Mouse (Mus musculus) left cerebral cortex, postnatal 14 days (tissue): ENCODE data around the gene Rsph14. TPM values are rescaled to one million over a fixed set of nuclear protein-coding genes. Genes with fewer than 3 reads are reported as not detected.

Experiments
- DNase-seq, 2 experiments: peaks; one replicate each; pipeline ENCODE4 v3.0.0; 2021 to 2022; ENCODE audit warnings: low spot score in 2 of 2, mixed read lengths in 1 of 2
- intact Hi-C: fragments of 180-260 bp; cut with DNase I; formaldehyde crosslinking; loops from one replicate; pipeline ENCODE4 v1.15.1; 2025
- total RNA-seq, 2 experiments: library from RNA; stranded (reverse); gene quantifications; 2 replicates each; pipeline ENCODE4 v1.2.3; 2021

Gene Rsph14
- total RNA-seq, 2 experiments from 2014 or later: 0.93 to 1.1 TPM

GRCm38 (mm10) chr10:74952830-74953443, 79.4 kb downstream of the Rsph14 start:
- DNase-seq: peak; percentile 58 to 62
- intact Hi-C loops: no loop called here

- no peak for DNase-seq
- intact Hi-C loops: no loop called here
These were observed 91.6 kb downstream of the Rsph14 start for GRCm38 (mm10) chr10:74940795-74941194.

GRCm38 (mm10) chr10:74939300-74939699, 93.1 kb downstream of the Rsph14 start:
- intact Hi-C loops: loop anchor here (5.0 kb wide), 1 partner anchor 213 kb away; no protein-coding TSS in a partner anchor
- DNase-seq: no peak

GRCm38 (mm10) chr10:74938410-74938809, 94.0 kb downstream of the Rsph14 start:
- intact Hi-C loops: loop anchor here (5.0 kb wide), 1 partner anchor 214 kb away; no protein-coding TSS in a partner anchor

GRCm38 (mm10) chr10:74937003-74937790, 95.2 kb downstream of the Rsph14 start:
- no peak for DNase-seq
- intact Hi-C loops: loop anchor here (1.0 to 5.0 kb wide), 2 partner anchors 84 to 215 kb away; no protein-coding TSS in a partner anchor

More at GRCm38 (mm10) chr10:74938410-74938809, 94.0 kb downstream of the Rsph14 start:
- no peak for DNase-seq

GRCm38 (mm10) chr10:74935016-74935415, 97.4 kb downstream of the Rsph14 start:
- intact Hi-C loops: loop anchor here (5.0 kb wide), 1 partner anchor 217 kb away; no protein-coding TSS in a partner anchor
- DNase-seq: peak in 1 of 2 experiments; percentile 81

GRCm38 (mm10) chr10:74934521-74934920, 97.9 kb downstream of the Rsph14 start:
- no peak for DNase-seq
- intact Hi-C loops: no loop called here

- intact Hi-C loops: no loop called here
- no peak for DNase-seq
These were observed 98.7 kb downstream of the Rsph14 start for GRCm38 (mm10) chr10:74933548-74934190.

GRCm38 (mm10) chr10:74932487-74932886, 99.9 kb downstream of the Rsph14 start:
- intact Hi-C loops: no loop called here
- DNase-seq: no peak

- intact Hi-C loops: no loop called here
- no peak for DNase-seq
These were observed 100.8 kb downstream of the Rsph14 start for GRCm38 (mm10) chr10:74931631-74932030.

GRCm38 (mm10) chr10:74930541-74930940, 101.8 kb downstream of the Rsph14 start:
- DNase-seq: no peak
- intact Hi-C loops: no loop called here

GRCm38 (mm10) chr10:74929578-74929977, 102.8 kb downstream of the Rsph14 start:
- intact Hi-C loops: no loop called here
- DNase-seq: no peak

GRCm38 (mm10) chr10:74928276-74928675, 104.1 kb downstream of the Rsph14 start:
- intact Hi-C loops: no loop called here
- no peak for DNase-seq

- DNase-seq: peak; percentile 78 to 90
- intact Hi-C loops: no loop called here
These were observed 107.1 kb downstream of the Rsph14 start for GRCm38 (mm10) chr10:74925324-74925723.

GRCm38 (mm10) chr10:74924274-74924673, 108.1 kb downstream of the Rsph14 start:
- intact Hi-C loops: loop anchor here (5.0 kb wide), 1 partner anchor 228 kb away; no protein-coding TSS in a partner anchor

GRCm38 (mm10) chr10:74922763-74923162, 109.6 kb downstream of the Rsph14 start:
- DNase-seq: peak; percentile 59 to 88
- intact Hi-C loops: loop anchor here (5.0 kb wide), 1 partner anchor 230 kb away; no protein-coding TSS in a partner anchor

More at GRCm38 (mm10) chr10:74924274-74924673, 108.1 kb downstream of the Rsph14 start:
- no peak for DNase-seq

GRCm38 (mm10) chr10:74921614-74922013, 110.8 kb downstream of the Rsph14 start:
- intact Hi-C loops: loop anchor here (5.0 kb wide), 1 partner anchor 231 kb away; no protein-coding TSS in a partner anchor
- DNase-seq: no peak

GRCm38 (mm10) chr10:74920853-74921567, 111.4 kb downstream of the Rsph14 start:
- intact Hi-C loops: loop anchor here (5.0 kb wide), 1 partner anchor 231 kb away; no protein-coding TSS in a partner anchor
- DNase-seq: peak; percentile 80 to 85

GRCm38 (mm10) chr10:74919277-74919676, 113.1 kb downstream of the Rsph14 start:
- no peak for DNase-seq
- intact Hi-C loops: no loop called here
